Mouse (Mus musculus) hindbrain, embryonic 12.5 days (tissue): ENCODE measurements around the gene Dnmbp. TPM values are rescaled to one million over a fixed set of nuclear protein-coding genes. Genes with fewer than 3 reads are reported as not detected.

ENCODE experiments used
- ATAC-seq: fragments of 200-750 bp; cut with Nextera tagmentation; 2 replicates; pipeline ENCODE4 v1.8.0; 2017; ENCODE audit warnings: moderate TSS enrichment; ENCODE audit not compliant: low FRiP score
- H3K27ac ChIP-seq: fragments of 300-500 bp; sonication (generic); 2 replicates; pipeline ENCODE4 v1.5.1; 2016; ENCODE audit warnings: mild to moderate bottlenecking
- H3K27me3 ChIP-seq: fragments of 300-500 bp; sonication (generic); 2 replicates; pipeline ENCODE4 v1.6.1; 2016; ENCODE audit warnings: mild to moderate bottlenecking
- H3K36me3 ChIP-seq: fragments of 300-500 bp; sonication (generic); 2 replicates; pipeline ENCODE4 v1.6.1; 2016; ENCODE audit warnings: mild to moderate bottlenecking
- H3K4me1 ChIP-seq: fragments of 300-500 bp; sonication (generic); 2 replicates; pipeline ENCODE4 v1.6.1; 2016
- H3K4me2 ChIP-seq: fragments of 300-500 bp; sonication (generic); replicated peaks from 2 replicates; pipeline ENCODE4 v1.6.1; 2016; ENCODE audit warnings: mild to moderate bottlenecking
- H3K4me3 ChIP-seq: fragments of 300-500 bp; sonication (generic); 2 replicates; pipeline ENCODE4 v1.5.1; 2016; ENCODE audit warnings: mild to moderate bottlenecking
- H3K9ac ChIP-seq: fragments of 300-500 bp; sonication (generic); 2 replicates; pipeline ENCODE4 v1.6.1; 2016; ENCODE audit warnings: mild to moderate bottlenecking, moderate library complexity
- H3K9me3 ChIP-seq: fragments of 300-500 bp; sonication (generic); replicated peaks from 2 replicates; pipeline ENCODE4 v1.6.1; 2016; ENCODE audit warnings: mild to moderate bottlenecking
- WGBS: fragments of 180-500 bp; shearing (Covaris S2); methylation state at CpG from one replicate; pipeline ENCODE4 v1.1.7; 2016; 5-methylcytosine and 5-hydroxymethylcytosine counted together
- polyA plus RNA-seq: library from polyadenylated mRNA; unstranded; fragments of >200 nt; fragmentation: Nextera tagmentation; extraction: Ambion mirVana; gene quantifications from 2 replicates; pipeline ENCODE4 v1.2.1, GENCODE M21; 2016

Dnmbp gene
- polyA plus RNA-seq, 1 experiment from 2014 or later = 16.9 TPM

DNA sequence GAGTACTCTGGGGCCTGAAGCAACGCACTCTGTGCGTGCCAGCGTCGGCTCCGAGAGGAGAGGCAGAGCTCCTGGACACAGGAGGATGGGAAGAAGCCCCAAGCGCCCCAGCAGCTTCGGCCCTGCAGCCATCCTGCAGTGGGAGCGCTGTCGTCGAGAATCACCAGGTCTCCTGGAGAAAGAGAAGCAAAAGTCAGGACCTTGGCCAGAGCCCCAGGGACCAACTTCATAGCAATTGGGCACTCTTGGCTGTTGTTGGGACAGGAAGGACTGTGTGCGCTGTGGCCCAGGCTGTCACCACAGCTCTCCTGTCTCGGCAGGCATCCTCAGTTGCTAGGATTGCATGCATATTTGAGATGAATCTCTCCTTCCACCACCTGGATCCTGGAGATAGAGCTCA, 37.1 kb downstream of the Dnmbp start:
- H3K4me2 ChIP-seq = no peak overlapping the region
- 57% methylated on average over 12 of the region's 12 CpGs for WGBS
- no peak overlapping the region for H3K4me3 ChIP-seq
- H3K27ac ChIP-seq = no peak overlapping the region
- no peak overlapping the region for H3K9ac ChIP-seq
- H3K27me3 ChIP-seq = no peaks in the 10 kb centered on the region
- peaks cover 16% of the 10 kb centered on the region for H3K36me3 ChIP-seq
- H3K9me3 ChIP-seq = no peaks in the 10 kb centered on the region
- ATAC-seq = no peak
- peaks cover 6% of the 10 kb centered on the region for H3K4me1 ChIP-seq

DNA sequence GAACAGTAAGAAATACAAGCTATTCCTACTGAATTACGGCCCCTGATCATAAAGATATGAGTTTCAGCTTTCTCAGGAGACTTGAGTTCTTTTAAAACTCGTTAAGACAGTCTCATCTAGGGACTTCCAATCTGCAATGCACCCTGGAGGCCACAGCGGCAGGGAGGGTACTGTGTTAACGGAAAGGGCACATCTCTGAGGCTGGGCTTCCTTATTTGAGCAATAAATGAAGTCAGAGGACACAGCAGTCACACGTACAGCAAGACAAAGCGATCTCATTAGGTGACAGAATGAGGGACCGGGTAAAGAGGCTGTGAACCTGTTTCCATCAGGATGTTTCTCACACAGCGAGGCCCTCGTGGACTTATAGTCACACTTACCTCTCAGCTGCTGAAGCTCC, 39.3 kb downstream of the Dnmbp start:
- no peak overlapping the region for H3K4me2 ChIP-seq
- no peaks in the 10 kb centered on the region for H3K27me3 ChIP-seq
- H3K9ac ChIP-seq = no peak overlapping the region
- peaks cover 16% of the 10 kb centered on the region for H3K36me3 ChIP-seq
- H3K4me3 ChIP-seq = no peak overlapping the region
- no peaks in the 10 kb centered on the region for H3K9me3 ChIP-seq
- WGBS = 83% methylated on average over 9 of the region's 9 CpGs
- peaks cover 6% of the 10 kb centered on the region for H3K4me1 ChIP-seq
- no peak overlapping the region for H3K27ac ChIP-seq
- no peak for ATAC-seq

DNA sequence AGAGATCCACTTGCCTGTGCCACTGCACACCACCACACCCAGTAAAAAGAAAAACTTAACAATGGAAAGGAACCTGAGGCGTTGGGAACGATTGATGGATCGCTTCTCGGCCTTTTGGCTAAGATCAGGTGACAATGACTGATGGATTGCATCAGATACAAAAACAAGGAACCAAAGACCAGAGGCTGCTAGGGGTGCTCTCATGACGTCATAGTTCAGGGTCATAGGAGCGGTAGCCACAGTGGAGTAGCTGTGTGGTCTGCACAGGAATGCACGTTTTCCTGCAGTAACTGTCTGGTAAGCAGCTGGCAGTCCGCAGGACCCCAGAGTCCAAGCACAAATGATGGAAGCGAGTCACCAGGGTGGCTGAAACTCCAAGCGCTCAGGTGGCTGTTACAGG, 41.4 kb downstream of the Dnmbp start:
- Histone ChIP-seq H3K36me3 (peaks cover 16% of the 10 kb centered on the region), H3K4me1 (peaks cover 10% of the 10 kb centered on the region), H3K9me3 (no peaks in the 10 kb centered on the region), H3K9ac (no peak overlapping the region), H3K27me3 (no peaks in the 10 kb centered on the region), H3K27ac (no peak overlapping the region), H3K4me2 (no peak overlapping the region), H3K4me3 (no peak overlapping the region)
- ATAC-seq = no peak
- 48% methylated on average over 10 of the region's 10 CpGs for WGBS

GRCm38 (mm10) chr19:43896441-43896840, 43.5 kb downstream of the Dnmbp start:
- Histone ChIP-seq H3K36me3 (peaks cover 8% of the 10 kb centered on the region; the same call in 1 of the 2 replicates), H3K27me3 (no peaks in the 10 kb centered on the region), H3K9me3 (no peaks in the 10 kb centered on the region), H3K4me1 (peaks cover 10% of the 10 kb centered on the region), H3K9ac (no peak overlapping the region), H3K4me2 (no peak overlapping the region), H3K4me3 (no peak overlapping the region), H3K27ac (no peak overlapping the region)
- WGBS = 92% methylated on average over 14 of the region's 14 CpGs
- no peak for ATAC-seq

DNA sequence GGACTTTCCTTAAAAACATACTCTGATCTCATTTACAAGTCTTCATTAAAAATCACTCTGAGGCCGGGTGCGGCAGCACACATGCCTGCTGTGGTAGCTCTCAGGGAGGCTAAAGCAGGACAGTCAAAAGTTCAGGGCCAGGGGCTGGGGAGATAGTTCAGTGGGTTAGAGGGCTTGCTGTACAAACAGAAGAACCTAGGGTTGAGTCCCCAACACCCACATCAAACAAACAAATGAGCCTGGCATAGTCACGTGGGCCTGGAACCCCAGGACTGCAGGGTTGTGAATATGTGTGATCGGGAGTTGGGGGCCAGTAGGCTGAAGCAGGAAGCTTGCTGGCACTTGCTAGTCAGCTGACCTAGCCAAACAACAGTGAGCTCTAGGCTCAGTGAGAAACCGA, 44.0 kb downstream of the Dnmbp start:
- Histone ChIP-seq H3K4me1 (peaks cover 10% of the 10 kb centered on the region), H3K27ac (no peak overlapping the region), H3K36me3 (peaks cover 3% of the 10 kb centered on the region; the same call in 1 of the 2 replicates), H3K9ac (no peak overlapping the region), H3K9me3 (no peaks in the 10 kb centered on the region), H3K27me3 (no peaks in the 10 kb centered on the region), H3K4me3 (no peak overlapping the region), H3K4me2 (no peak overlapping the region)
- ATAC-seq = no peak
- 91% methylated on average over 5 of the region's 5 CpGs for WGBS

- 69% methylated on average over 9 of the region's 9 CpGs for WGBS
- no peak for ATAC-seq
Observed at GRCm38 (mm10) chr19:43894821-43895220, 45.2 kb downstream of the Dnmbp start.

DNA sequence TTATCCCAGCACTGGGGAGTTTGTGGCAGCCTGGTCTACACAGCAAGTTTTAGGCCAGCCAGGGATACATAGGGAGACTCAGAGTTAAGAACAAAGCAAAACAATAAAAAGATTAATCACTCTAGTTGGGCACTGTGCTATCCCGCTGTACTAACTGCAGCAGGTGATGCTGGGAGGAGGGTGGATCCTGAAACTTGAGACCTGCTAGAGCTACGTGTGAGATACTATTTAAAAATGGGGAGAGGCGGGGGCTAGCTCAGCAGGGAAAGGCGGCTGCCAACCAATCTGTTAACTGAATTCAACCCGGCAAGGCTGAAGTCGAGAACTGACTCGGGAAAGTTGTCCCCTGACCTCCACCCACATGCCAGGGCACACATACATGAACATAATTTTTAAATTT, 45.9 kb downstream of the Dnmbp start:
- ATAC-seq = no peak
- no peaks in the 10 kb centered on the region for H3K36me3 ChIP-seq
- no peak overlapping the region for H3K9ac ChIP-seq
- WGBS = 13% methylated on average over 7 of the region's 7 CpGs
- H3K27me3 ChIP-seq = no peaks in the 10 kb centered on the region
- H3K4me1 ChIP-seq = peaks cover 13% of the 10 kb centered on the region
- H3K9me3 ChIP-seq = no peaks in the 10 kb centered on the region
- H3K4me2 ChIP-seq = no peak overlapping the region
- no peak overlapping the region for H3K27ac ChIP-seq
- H3K4me3 ChIP-seq = no peak overlapping the region

More at GRCm38 (mm10) chr19:43894821-43895220, 45.2 kb downstream of the Dnmbp start:
- peaks cover 13% of the 10 kb centered on the region for H3K4me1 ChIP-seq
- no peak overlapping the region for H3K27ac ChIP-seq
- H3K27me3 ChIP-seq = no peaks in the 10 kb centered on the region
- no peak overlapping the region for H3K4me3 ChIP-seq
- no peak overlapping the region for H3K4me2 ChIP-seq
- H3K36me3 ChIP-seq = no peaks in the 10 kb centered on the region; the same call in 1 of the 2 replicates
- H3K9ac ChIP-seq = no peak overlapping the region
- H3K9me3 ChIP-seq = no peaks in the 10 kb centered on the region

- peak overlapping the region; percentile 3; the same call in 1 of the 2 replicates for H3K27ac ChIP-seq
- H3K4me1 ChIP-seq = peaks cover 7% of the 10 kb centered on the region
- 52% methylated on average over 5 of the region's 5 CpGs for WGBS
- H3K27me3 ChIP-seq = no peaks in the 10 kb centered on the region
- no peaks in the 10 kb centered on the region for H3K9me3 ChIP-seq
- H3K4me2 ChIP-seq = no peak overlapping the region
- H3K9ac ChIP-seq = no peak overlapping the region
- H3K36me3 ChIP-seq = no peaks in the 10 kb centered on the region
- no peak overlapping the region for H3K4me3 ChIP-seq
- no peak for ATAC-seq
Observed at GRCm38 (mm10) chr19:43890487-43890886, 49.5 kb downstream of the Dnmbp start.

GRCm38 (mm10) chr19:43887725-43888124, 52.3 kb downstream of the Dnmbp start:
- 49% methylated on average over 2 of the region's 2 CpGs for WGBS
- Histone ChIP-seq H3K4me1 (peaks cover 11% of the 10 kb centered on the region), H3K9ac (no peak overlapping the region), H3K4me2 (no peak overlapping the region), H3K4me3 (no peak overlapping the region), H3K36me3 (no peaks in the 10 kb centered on the region), H3K27ac (no peak overlapping the region), H3K9me3 (no peaks in the 10 kb centered on the region), H3K27me3 (no peaks in the 10 kb centered on the region)
- ATAC-seq = no peak

DNA sequence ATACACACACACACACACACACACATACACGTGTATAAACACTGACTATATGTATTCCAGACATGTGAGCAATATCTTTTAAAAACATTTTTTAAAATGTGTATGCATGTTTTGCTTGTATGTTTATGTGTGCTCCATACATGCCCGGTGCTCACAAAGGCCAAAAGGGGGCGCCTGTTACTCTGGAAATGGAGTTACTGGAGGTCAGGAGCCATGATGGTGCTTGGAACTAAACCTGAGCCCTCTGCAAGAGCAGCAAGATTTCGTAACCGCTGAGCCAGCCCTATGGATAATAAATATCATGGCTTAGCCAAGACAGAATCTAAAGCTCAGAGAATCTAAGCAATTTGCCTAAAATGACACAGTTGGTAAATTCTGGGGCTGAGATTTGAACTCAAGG, 52.7 kb downstream of the Dnmbp start:
- Histone ChIP-seq H3K9me3 (no peaks in the 10 kb centered on the region), H3K9ac (no peak overlapping the region), H3K27me3 (no peaks in the 10 kb centered on the region), H3K27ac (no peak overlapping the region), H3K4me3 (no peak overlapping the region), H3K4me2 (no peak overlapping the region), H3K36me3 (no peaks in the 10 kb centered on the region), H3K4me1 (peaks cover 12% of the 10 kb centered on the region)
- 83% methylated on average over 5 of the region's 5 CpGs for WGBS
- no peak for ATAC-seq

GRCm38 (mm10) chr19:43886371-43887099, 53.5 kb downstream of the Dnmbp start:
- H3K4me3 ChIP-seq = no peak overlapping the region
- H3K27me3 ChIP-seq = no peaks in the 10 kb centered on the region
- no peak for ATAC-seq
- H3K9ac ChIP-seq = no peak overlapping the region
- WGBS = 85% methylated on average over 12 of the region's 12 CpGs
- H3K4me2 ChIP-seq = no peak overlapping the region
- no peaks in the 10 kb centered on the region for H3K9me3 ChIP-seq
- H3K36me3 ChIP-seq = no peaks in the 10 kb centered on the region
- peaks cover 12% of the 10 kb centered on the region for H3K4me1 ChIP-seq
- no peak overlapping the region for H3K27ac ChIP-seq

- no peaks in the 10 kb centered on the region for H3K36me3 ChIP-seq
- WGBS = 73% methylated on average over 13 of the region's 13 CpGs
- no peak overlapping the region for H3K27ac ChIP-seq
- no peak overlapping the region for H3K4me3 ChIP-seq
- H3K9ac ChIP-seq = no peak overlapping the region
- no peak overlapping the region for H3K4me2 ChIP-seq
- H3K27me3 ChIP-seq = no peaks in the 10 kb centered on the region
- no peaks in the 10 kb centered on the region for H3K9me3 ChIP-seq
- peaks cover 16% of the 10 kb centered on the region for H3K4me1 ChIP-seq
- no peak for ATAC-seq
Observed at GRCm38 (mm10) chr19:43884668-43885498, 55.1 kb downstream of the Dnmbp start.
